Mouse (Mus musculus): ENCODE measurements around the gene Fanca. TPM values are rescaled to one million over a fixed set of nuclear protein-coding genes. Genes with fewer than 3 reads are reported as not detected.

Fanca gene
- polyA plus RNA-seq, 1 experiment from 2014 or later, result 29.0 TPM

- ATAC-seq (ENCODE audit: borderline replicate concordance, extremely low read depth, low FRiP score, low TSS enrichment), result no peak
- no peaks in the 10 kb centered on the region for H3K36me3 ChIP-seq
- no peak overlapping the region for H3K4me2 ChIP-seq
- no peak overlapping the region for H3K27ac ChIP-seq
- no peak overlapping the region for H3K9ac ChIP-seq
- WGBS, result 62% methylated on average over 8 of the region's 8 CpGs
- no peaks in the 10 kb centered on the region for H3K27me3 ChIP-seq
- no peak overlapping the region for H3K4me3 ChIP-seq
- no peaks in the 10 kb centered on the region for H3K9me3 ChIP-seq
- H3K4me1 ChIP-seq, result peaks cover 15% of the 10 kb centered on the region; the same call in 1 of the 2 replicates
Measured at GRCm38 (mm10) chr8:123342253-123342652, 23.9 kb upstream of the Fanca start.

DNA sequence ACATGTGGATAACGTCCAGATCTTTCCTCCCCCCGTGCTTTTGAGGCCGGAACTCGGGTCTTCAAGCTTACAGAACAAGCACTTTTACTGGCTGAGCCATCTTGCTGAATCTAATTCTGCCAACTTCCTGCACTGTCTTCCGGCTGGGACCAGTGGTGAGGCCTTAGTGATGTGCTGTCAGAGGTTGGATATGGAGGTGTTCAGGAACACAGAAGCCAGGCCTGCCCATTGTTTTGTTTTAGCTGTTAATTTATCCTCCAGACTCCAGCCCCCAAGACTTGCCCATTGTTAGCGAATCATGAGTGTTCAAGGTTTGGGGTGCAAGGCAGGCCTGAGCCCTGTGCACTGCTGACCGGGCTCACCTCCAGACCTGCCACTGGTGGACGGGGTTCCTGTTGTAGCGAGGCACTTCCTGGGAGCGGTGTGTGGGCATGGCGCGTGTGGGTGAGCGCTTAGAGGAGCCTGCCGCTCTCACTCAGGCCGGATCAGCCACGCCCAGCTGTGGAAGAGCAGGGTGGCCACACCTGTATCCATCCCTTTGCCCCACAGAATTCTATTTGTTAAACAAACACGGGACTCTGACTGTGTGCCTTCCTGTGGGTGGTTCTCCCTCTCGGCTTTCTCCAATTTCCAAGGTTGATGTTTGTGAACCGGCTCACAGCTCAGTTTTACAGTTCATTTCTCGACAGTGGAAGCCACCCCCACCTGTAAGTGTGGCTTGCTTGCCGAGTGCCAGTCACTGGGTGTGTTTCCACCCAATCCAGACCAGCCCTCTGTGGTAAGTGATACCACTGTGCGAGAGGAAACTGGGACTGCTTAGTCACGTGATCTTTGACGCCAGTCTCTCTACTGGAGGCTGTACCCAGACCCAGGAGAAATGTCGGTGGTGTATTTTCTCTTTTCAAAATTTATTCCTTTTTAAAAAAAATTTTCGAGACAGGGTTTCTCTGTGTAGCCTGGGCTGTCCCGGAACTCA, 23.0 kb upstream of the Fanca start:
- ATAC-seq (ENCODE audit: borderline replicate concordance, extremely low read depth, low FRiP score, low TSS enrichment), result no peak
- no peak overlapping the region for H3K4me3 ChIP-seq
- H3K9me3 ChIP-seq, result no peaks in the 10 kb centered on the region
- no peak overlapping the region for H3K4me2 ChIP-seq
- H3K9ac ChIP-seq, result no peak overlapping the region
- 69% methylated on average over 27 of the region's 27 CpGs for WGBS
- H3K4me1 ChIP-seq, result peaks cover 15% of the 10 kb centered on the region; the same call in 1 of the 2 replicates
- H3K27ac ChIP-seq, result no peak overlapping the region
- H3K27me3 ChIP-seq, result no peaks in the 10 kb centered on the region
- H3K36me3 ChIP-seq, result no peaks in the 10 kb centered on the region

DNA sequence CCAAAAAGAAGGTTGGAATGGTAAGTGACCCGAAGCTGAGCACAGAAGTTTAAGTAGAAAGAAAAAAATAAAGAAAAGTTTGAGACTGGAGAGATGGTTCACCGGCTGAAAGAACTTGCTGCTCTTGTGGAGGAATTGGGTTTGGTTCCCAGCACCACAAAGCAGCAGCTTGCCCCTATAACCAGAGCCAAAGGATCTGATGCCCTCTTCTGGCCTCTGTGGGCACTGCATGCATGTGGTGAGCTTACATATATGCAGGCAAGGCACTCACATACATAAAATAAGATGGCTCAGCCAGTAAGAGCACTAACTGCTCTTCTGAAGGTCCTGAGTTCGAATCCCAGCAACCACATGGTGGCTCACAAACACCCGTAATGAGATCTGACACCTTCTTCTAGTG, 21.7 kb upstream of the Fanca start:
- ATAC-seq (ENCODE audit: borderline replicate concordance, extremely low read depth, low FRiP score, low TSS enrichment), result no peak
- no peak overlapping the region for H3K9ac ChIP-seq
- H3K4me1 ChIP-seq, result peaks cover 15% of the 10 kb centered on the region; the same call in 1 of the 2 replicates
- 90% methylated on average over 4 of the region's 4 CpGs for WGBS
- no peak overlapping the region for H3K4me3 ChIP-seq
- no peak overlapping the region for H3K4me2 ChIP-seq
- no peak overlapping the region for H3K27ac ChIP-seq
- H3K36me3 ChIP-seq, result no peaks in the 10 kb centered on the region
- H3K9me3 ChIP-seq, result no peaks in the 10 kb centered on the region
- peaks cover 5% of the 10 kb centered on the region for H3K27me3 ChIP-seq

GRCm38 (mm10) chr8:123337475-123337874, 19.1 kb upstream of the Fanca start:
- peaks cover 25% of the 10 kb centered on the region for H3K27me3 ChIP-seq
- no peaks in the 10 kb centered on the region for H3K9me3 ChIP-seq
- H3K4me3 ChIP-seq, result no peak overlapping the region
- ATAC-seq (ENCODE audit: borderline replicate concordance, extremely low read depth, low FRiP score, low TSS enrichment), result no peak
- H3K4me1 ChIP-seq, result peaks cover 8% of the 10 kb centered on the region
- no peak overlapping the region for H3K9ac ChIP-seq
- H3K27ac ChIP-seq, result no peak overlapping the region
- no peak overlapping the region for H3K4me2 ChIP-seq
- 82% methylated on average over 3 of the region's 3 CpGs for WGBS
- H3K36me3 ChIP-seq, result no peaks in the 10 kb centered on the region

DNA sequence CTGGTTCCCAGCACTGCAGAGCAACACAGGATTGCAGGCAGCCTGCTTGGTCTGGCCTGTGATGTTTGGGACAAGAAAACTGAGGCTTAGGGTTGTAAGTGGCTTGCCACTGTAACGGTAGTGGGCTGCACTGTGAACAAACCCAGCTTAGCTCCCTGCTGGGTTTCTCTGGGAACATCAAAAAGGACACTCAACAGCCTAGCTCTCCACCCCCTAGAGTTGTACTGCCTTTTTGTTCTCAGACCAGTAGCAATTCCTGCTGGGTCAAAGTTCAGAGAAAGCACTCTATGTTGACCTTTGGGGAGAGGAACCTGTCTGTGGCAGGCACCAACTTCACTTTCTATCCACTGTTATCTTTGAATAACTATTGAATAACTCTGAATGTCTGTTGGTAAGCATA, 16.1 kb upstream of the Fanca start:
- Histone ChIP-seq H3K4me2 (no peak overlapping the region), H3K36me3 (no peaks in the 10 kb centered on the region), H3K9me3 (no peaks in the 10 kb centered on the region), H3K9ac (no peak overlapping the region), H3K27me3 (peaks cover 25% of the 10 kb centered on the region), H3K4me3 (no peak overlapping the region), H3K4me1 (peaks cover 17% of the 10 kb centered on the region), H3K27ac (no peak overlapping the region)
- 0% methylated on average over 1 of the region's 1 CpGs for WGBS
- ATAC-seq (ENCODE audit: borderline replicate concordance, extremely low read depth, low FRiP score, low TSS enrichment), result no peak

GRCm38 (mm10) chr8:123333864-123334263, 15.5 kb upstream of the Fanca start:
- Histone ChIP-seq H3K9ac (no peak overlapping the region), H3K4me3 (no peak overlapping the region), H3K27ac (no peak overlapping the region), H3K36me3 (no peaks in the 10 kb centered on the region), H3K27me3 (peaks cover 25% of the 10 kb centered on the region), H3K9me3 (no peaks in the 10 kb centered on the region), H3K4me1 (peaks cover 17% of the 10 kb centered on the region), H3K4me2 (no peak overlapping the region)
- no peak for ATAC-seq (ENCODE audit: borderline replicate concordance, extremely low read depth, low FRiP score, low TSS enrichment)
- 6% methylated on average over 7 of the region's 7 CpGs for WGBS

DNA sequence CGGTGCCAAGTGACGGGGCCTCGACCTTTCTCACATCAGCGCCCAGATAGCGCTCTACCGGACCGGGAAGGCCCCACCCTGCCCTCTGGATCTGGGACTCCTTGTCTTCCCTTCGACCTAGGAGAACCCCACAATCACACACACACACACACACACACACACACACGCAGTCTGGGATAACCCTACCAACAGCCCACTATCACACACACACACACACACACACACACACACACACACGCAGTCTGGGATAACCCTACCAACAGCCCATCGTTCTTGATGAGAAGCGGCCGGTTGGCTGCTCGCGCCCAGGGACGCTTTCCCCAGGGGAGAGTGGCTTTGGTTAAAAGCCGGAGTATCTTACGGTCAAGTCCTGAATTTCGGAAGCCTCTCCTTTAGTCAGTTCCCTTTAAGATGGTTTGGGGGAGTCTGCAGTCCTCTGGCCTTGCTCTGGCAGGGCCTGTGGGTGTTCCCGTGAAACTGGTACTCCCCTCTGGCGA, 14.8 kb upstream of the Fanca start:
- H3K36me3 ChIP-seq, result no peaks in the 10 kb centered on the region
- H3K9ac ChIP-seq, result 0 out of 2 replicates have a peak overlapping the region, but pooled peaks have one; percentile 21
- ATAC-seq (ENCODE audit: borderline replicate concordance, extremely low read depth, low FRiP score, low TSS enrichment), result peak; percentile 13; the same call in 1 of the 2 replicates
- peaks cover 17% of the 10 kb centered on the region for H3K4me1 ChIP-seq
- H3K9me3 ChIP-seq, result no peaks in the 10 kb centered on the region
- H3K4me3 ChIP-seq, result peak overlapping the region; percentile 66
- WGBS, result 3% methylated on average over 21 of the region's 21 CpGs
- H3K4me2 ChIP-seq, result peak overlapping the region; percentile 95
- H3K27ac ChIP-seq, result no peak overlapping the region
- peaks cover 25% of the 10 kb centered on the region for H3K27me3 ChIP-seq

DNA sequence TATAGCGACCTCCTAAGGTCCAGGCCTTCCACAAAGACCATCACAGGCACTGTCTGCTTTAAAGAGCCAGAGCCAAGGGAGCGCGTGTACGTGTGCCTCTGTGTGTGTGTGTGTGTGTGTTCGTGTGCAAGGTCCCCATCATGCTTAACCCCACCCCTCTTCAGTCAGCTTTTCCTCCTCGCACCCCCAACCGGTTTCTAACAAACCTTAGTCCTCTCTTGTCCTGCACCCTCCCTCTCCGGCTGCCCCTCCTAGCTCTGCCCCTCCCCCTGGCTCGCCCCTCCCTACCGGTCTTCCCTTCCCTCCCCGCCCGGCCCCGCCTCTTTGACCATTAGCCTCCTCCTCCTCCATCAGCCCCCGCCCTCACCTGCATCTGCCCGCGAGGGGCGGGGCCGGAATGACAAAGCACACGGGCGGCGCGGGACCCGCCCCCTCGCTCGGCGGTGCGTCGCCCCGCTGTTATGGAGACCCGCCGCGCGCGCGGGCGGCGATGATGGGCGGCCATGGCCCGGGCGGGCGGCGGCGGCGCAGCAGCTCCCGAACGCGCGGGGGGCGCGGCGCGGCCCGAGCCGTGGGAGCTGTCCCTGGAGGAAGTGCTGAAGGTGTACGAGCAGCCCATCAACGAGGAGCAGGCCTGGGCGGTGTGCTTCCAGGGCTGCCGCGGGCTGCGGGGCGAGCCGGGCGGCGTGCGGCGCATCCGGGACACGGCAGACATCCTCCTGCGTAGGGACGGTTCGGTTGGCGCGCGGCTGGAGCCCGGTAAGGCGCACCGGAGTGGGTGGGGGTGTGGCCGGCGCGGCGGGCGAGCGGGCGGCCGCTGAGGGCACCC, 14.1 kb upstream of the Fanca start, which contains the start of gene Spire2:
TSS of gene Spire2 (plus strand) at position 452 of the 829 bp plus-strand sequence.
- peaks cover 25% of the 10 kb centered on the region for H3K27me3 ChIP-seq
- peak within 1 kb of the TSS; percentile 95 for H3K4me2 ChIP-seq
- ATAC-seq (ENCODE audit: borderline replicate concordance, extremely low read depth, low FRiP score, low TSS enrichment), result peak; percentile 87
- H3K9me3 ChIP-seq, result no peaks in the 10 kb centered on the region
- WGBS, result 1% methylated on average over 85 of the region's 85 CpGs
- no peak within 1 kb of the TSS for H3K27ac ChIP-seq
- no peaks in the 10 kb centered on the region for H3K36me3 ChIP-seq
- peak within 1 kb of the TSS; percentile 21; the same call in 1 of the 2 replicates for H3K9ac ChIP-seq
- peak within 1 kb of the TSS; percentile 66 for H3K4me3 ChIP-seq
- H3K4me1 ChIP-seq, result peaks cover 17% of the 10 kb centered on the region

GRCm38 (mm10) chr8:123331810-123332209, 13.4 kb upstream of the Fanca start:
- ATAC-seq (ENCODE audit: borderline replicate concordance, extremely low read depth, low FRiP score, low TSS enrichment), result no peak
- H3K27me3 ChIP-seq, result peaks cover 25% of the 10 kb centered on the region
- WGBS, result 20% methylated on average over 8 of the region's 8 CpGs
- peak overlapping the region; percentile 95 for H3K4me2 ChIP-seq
- H3K36me3 ChIP-seq, result no peaks in the 10 kb centered on the region
- peaks cover 17% of the 10 kb centered on the region for H3K4me1 ChIP-seq
- H3K4me3 ChIP-seq, result peak overlapping the region; percentile 66
- no peak overlapping the region for H3K27ac ChIP-seq
- no peaks in the 10 kb centered on the region for H3K9me3 ChIP-seq
- H3K9ac ChIP-seq, result no peak overlapping the region

GRCm38 (mm10) chr8:123331301-123331700, 12.9 kb upstream of the Fanca start:
- 75% methylated on average over 2 of the region's 2 CpGs for WGBS
- Histone ChIP-seq H3K27ac (no peak overlapping the region), H3K36me3 (no peaks in the 10 kb centered on the region), H3K4me3 (no peak overlapping the region), H3K4me2 (no peak overlapping the region), H3K4me1 (peaks cover 17% of the 10 kb centered on the region), H3K9ac (no peak overlapping the region), H3K9me3 (no peaks in the 10 kb centered on the region), H3K27me3 (peaks cover 25% of the 10 kb centered on the region)
- ATAC-seq (ENCODE audit: borderline replicate concordance, extremely low read depth, low FRiP score, low TSS enrichment), result no peak

- peaks cover 25% of the 10 kb centered on the region for H3K27me3 ChIP-seq
- H3K4me2 ChIP-seq, result no peak overlapping the region
- peaks cover 17% of the 10 kb centered on the region for H3K4me1 ChIP-seq
- H3K9me3 ChIP-seq, result no peaks in the 10 kb centered on the region
- no peak for ATAC-seq (ENCODE audit: borderline replicate concordance, extremely low read depth, low FRiP score, low TSS enrichment)
- WGBS, result 39% methylated on average over 6 of the region's 6 CpGs
- no peaks in the 10 kb centered on the region for H3K36me3 ChIP-seq
- no peak overlapping the region for H3K4me3 ChIP-seq
- H3K27ac ChIP-seq, result no peak overlapping the region
- no peak overlapping the region for H3K9ac ChIP-seq
Measured at GRCm38 (mm10) chr8:123330701-123331100, 12.3 kb upstream of the Fanca start.
